Mouse (Mus musculus) fat pad, adult 2 months (tissue): ENCODE results near the gene Plin3.

Source experiments
- DNase-seq: peaks from one replicate; pipeline ENCODE4 v3.0.0-alpha.2; 2011; ENCODE audit warnings: low read depth, low spot score; ENCODE audit errors: extremely low read depth

Plin3 gene

GRCm38 (mm10) chr17:56302363-56302996 lies 9.8 kb upstream of the Plin3 start:
- DNase-seq, result no peak

- DNase-seq, result no peak
Observed at GRCm38 (mm10) chr17:56300186-56300585, 7.5 kb upstream of the Plin3 start, which contains the start of gene Arrdc5. Gene Arrdc5 (minus strand): TSS chr17:56300286.

- no peak for DNase-seq
Observed at GRCm38 (mm10) chr17:56298238-56298637, 5.6 kb upstream of the Plin3 start.

- DNase-seq, result no peak
Observed at GRCm38 (mm10) chr17:56296201-56296600, 3.5 kb upstream of the Plin3 start.

GRCm38 (mm10) chr17:56294241-56294640 lies 1.6 kb upstream of the Plin3 start:
- no peak for DNase-seq

GRCm38 (mm10) chr17:56293291-56293690 lies 618 bp upstream of the Plin3 start:
- no peak for DNase-seq

GRCm38 (mm10) chr17:56291826-56292475 lies 722 bp downstream of the Plin3 start:
- no peak for DNase-seq

GRCm38 (mm10) chr17:56291171-56291511 lies 1.5 kb downstream of the Plin3 start:
- DNase-seq, result no peak

GRCm38 (mm10) chr17:56290388-56291170 lies 2.1 kb downstream of the Plin3 start:
- DNase-seq, result no peak

- DNase-seq, result no peak
Observed at GRCm38 (mm10) chr17:56289371-56290331, 3.0 kb downstream of the Plin3 start.

- no peak for DNase-seq
Observed at GRCm38 (mm10) chr17:56288866-56289265, 3.8 kb downstream of the Plin3 start.

- DNase-seq, result no peak
Observed at GRCm38 (mm10) chr17:56287830-56288229, 4.8 kb downstream of the Plin3 start.

- no peak for DNase-seq
Observed at GRCm38 (mm10) chr17:56285995-56286394, 6.7 kb downstream of the Plin3 start.

- no peak for DNase-seq
Observed at GRCm38 (mm10) chr17:56283316-56283715, 9.4 kb downstream of the Plin3 start.

GRCm38 (mm10) chr17:56282802-56283201 lies 9.9 kb downstream of the Plin3 start:
- DNase-seq, result no peak

- no peak for DNase-seq
Observed at GRCm38 (mm10) chr17:56281193-56281592, 11.5 kb downstream of the Plin3 start.

- DNase-seq, result no peak
Observed at GRCm38 (mm10) chr17:56279481-56280155, 13.1 kb downstream of the Plin3 start.

GRCm38 (mm10) chr17:56278340-56278739 lies 14.3 kb downstream of the Plin3 start:
- DNase-seq, result no peak

- no peak for DNase-seq
Observed at GRCm38 (mm10) chr17:56277567-56277893, 15.1 kb downstream of the Plin3 start.
